Mouse (Mus musculus) cerebellum, adult 2 months (tissue): ENCODE data around the gene Ttll11. TPM values are rescaled to one million over a fixed set of nuclear protein-coding genes. Genes with fewer than 3 reads are reported as not detected.

Experiments
- DNase-seq, 2 experiments: peaks; one replicate each; pipeline ENCODE4 v3.0.0; 2021
- H3K27ac ChIP-seq: fragments of 200-500 bp; 2 replicates; pipeline ENCODE4 v1.5.1; 2012; ENCODE audit warnings: low read length, control low read depth, inconsistent platforms; ENCODE audit not compliant: insufficient read depth
- H3K27me3 ChIP-seq: fragments of 200-500 bp; 2 replicates; pipeline ENCODE4 v1.6.1; 2012; ENCODE audit warnings: inconsistent platforms, mild to moderate bottlenecking, low read length, moderate library complexity; ENCODE audit not compliant: control insufficient read depth, insufficient read depth
- H3K4me1 ChIP-seq: fragments of 200-500 bp; 2 replicates; pipeline ENCODE4 v1.6.1; 2011; ENCODE audit warnings: low read length; ENCODE audit not compliant: control insufficient read depth, insufficient read depth
- H3K4me3 ChIP-seq: fragments of 200-500 bp; replicated peaks from 2 replicates; pipeline ENCODE3; 2011; ENCODE audit warnings: mild to moderate bottlenecking, low read depth, low read length, control low read depth; ENCODE audit not compliant: insufficient read depth
- CTCF ChIP-seq: fragments of 200-500 bp; IDR thresholded peaks from 2 replicates; pipeline ENCODE4 v1.5.1; 2011; ENCODE audit warnings: low read depth, mild to moderate bottlenecking, control low read depth, low read length, moderate library complexity, borderline replicate concordance; ENCODE audit not compliant: insufficient read depth
- POLR2A ChIP-seq: fragments of 200-500 bp; IDR thresholded peaks from 2 replicates; pipeline ENCODE4 v1.6.1; 2011; ENCODE audit warnings: low read length, control low read depth, borderline replicate concordance; ENCODE audit not compliant: insufficient read depth
- WGBS: fragments of 180-500 bp; shearing (Covaris S2); methylation state at CpG from one replicate; pipeline ENCODE4 v1.1.7; 2018; 5-methylcytosine and 5-hydroxymethylcytosine counted together
- polyA plus RNA-seq: library from polyadenylated mRNA; depleted of rRNA; stranded (reverse); fragments of >200 nt; gene quantifications from 2 replicates; pipeline ENCODE4 v1.2.3, GENCODE M21; 2012

Gene Ttll11
- polyA plus RNA-seq, 1 experiment, result 21.4 TPM

GRCm38 (mm10) chr2:35933116-35933515 is 46.6 kb downstream of the Ttll11 start:
- Histone ChIP-seq H3K27me3 (no peaks in the 10 kb centered on the region), H3K4me1 (peaks cover 7% of the 10 kb centered on the region), H3K4me3 (no peak overlapping the region), H3K27ac (no peak overlapping the region)
- WGBS, result 90% methylated on average over 13 of the region's 13 CpGs
- no peak for DNase-seq
- TF ChIP-seq POLR2A (no peak), CTCF (no peak)

DNA sequence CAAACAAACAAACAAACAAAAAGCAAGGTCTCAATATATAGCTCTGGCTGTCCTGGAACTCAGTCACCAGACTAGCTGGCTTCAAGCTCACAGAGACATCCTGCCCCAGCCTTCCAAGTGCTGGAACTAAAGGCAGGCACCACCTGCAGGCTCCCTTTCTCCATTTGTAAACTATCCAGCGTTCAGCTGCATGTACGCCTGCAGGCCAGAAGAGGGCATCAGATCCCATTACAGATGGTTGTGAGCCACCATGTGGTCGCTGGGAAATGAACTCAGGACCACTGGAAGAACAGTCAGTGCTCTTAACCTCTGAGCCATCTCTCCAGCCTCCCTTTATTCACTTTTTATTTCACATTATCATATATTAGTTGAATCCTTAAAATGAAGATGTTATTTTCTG is 48.1 kb downstream of the Ttll11 start:
- WGBS, result 76% methylated on average over 3 of the region's 3 CpGs
- peak; percentile 33; the same call in 1 of the 2 replicates for TF ChIP-seq CTCF
- no peak for TF ChIP-seq POLR2A
- no peak for DNase-seq
- H3K27me3 ChIP-seq, result no peaks in the 10 kb centered on the region
- H3K4me3 ChIP-seq, result no peak overlapping the region
- H3K27ac ChIP-seq, result no peak overlapping the region
- H3K4me1 ChIP-seq, result peaks cover 12% of the 10 kb centered on the region

DNA sequence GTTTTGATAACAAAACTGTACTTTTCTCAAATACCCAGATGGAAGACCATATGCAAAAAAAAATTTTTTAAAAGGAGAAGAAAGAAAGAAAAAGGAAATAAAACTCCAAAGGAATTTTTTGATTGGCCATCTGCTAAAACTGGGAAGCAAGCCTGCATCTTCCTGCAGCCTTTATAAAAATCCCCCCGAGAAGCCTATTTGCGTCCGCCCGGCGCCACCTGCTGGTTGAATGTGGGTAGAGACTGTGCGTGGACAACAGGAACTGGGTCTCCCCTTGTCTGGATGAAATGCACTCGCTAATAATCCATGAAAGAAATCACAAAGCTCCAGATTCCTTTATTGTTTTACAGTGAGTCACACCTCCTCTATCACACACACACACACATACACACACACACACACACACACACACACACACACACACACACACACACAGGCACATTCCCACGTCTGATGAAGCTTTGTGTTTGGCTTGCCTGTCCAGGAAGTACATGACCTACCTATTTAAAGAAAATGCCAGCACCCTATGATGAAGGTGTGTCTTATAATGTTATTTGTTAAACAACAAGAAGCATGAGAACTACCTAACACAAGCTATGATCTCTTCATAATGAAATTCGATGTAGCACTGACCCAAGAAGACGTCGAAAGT is 49.1 kb downstream of the Ttll11 start:
- no peak overlapping the region for H3K27ac ChIP-seq

GRCm38 (mm10) chr2:35928133-35928532 is 51.6 kb downstream of the Ttll11 start:
- H3K27ac ChIP-seq, result peak overlapping the region; percentile 26; the same call in 1 of the 2 replicates
- no peaks in the 10 kb centered on the region for H3K27me3 ChIP-seq
- peaks cover 13% of the 10 kb centered on the region for H3K4me1 ChIP-seq
- H3K4me3 ChIP-seq, result no peak overlapping the region
- no peak for TF ChIP-seq POLR2A
- peak; percentile 49 to 71 for DNase-seq
- WGBS, result 15% methylated on average over 6 of the region's 6 CpGs

More for the DNA sequence above, 49.1 kb downstream of the Ttll11 start:
- 35% methylated on average over 11 of the region's 11 CpGs for WGBS
- peaks cover 12% of the 10 kb centered on the region for H3K4me1 ChIP-seq
- H3K27me3 ChIP-seq, result no peaks in the 10 kb centered on the region
- no peak overlapping the region for H3K4me3 ChIP-seq
- DNase-seq, result peak; percentile 73 to 82
- TF ChIP-seq CTCF (peak; percentile 87), POLR2A (no peak)

DNA sequence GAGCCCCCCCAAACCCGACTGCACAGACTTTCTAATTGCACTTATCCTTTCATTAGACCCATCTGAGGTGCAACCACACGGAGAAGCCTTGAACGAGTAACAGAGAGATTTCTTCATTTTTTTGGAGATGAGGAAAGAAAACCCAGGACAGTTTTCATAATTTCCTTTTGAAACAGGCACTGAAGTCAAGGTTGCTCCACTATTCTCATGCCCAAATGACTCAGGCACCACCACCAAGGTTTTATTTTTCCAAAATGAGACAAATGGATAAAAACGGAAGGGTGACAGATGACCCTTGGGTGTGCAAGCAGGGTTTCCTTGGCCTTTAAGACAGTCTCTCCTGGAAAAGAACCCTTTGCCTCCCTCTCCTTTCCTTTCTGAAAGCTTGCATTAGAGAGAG is 54.8 kb downstream of the Ttll11 start:
- Histone ChIP-seq H3K4me1 (peaks cover 15% of the 10 kb centered on the region), H3K27ac (no peak overlapping the region), H3K4me3 (no peak overlapping the region), H3K27me3 (no peaks in the 10 kb centered on the region)
- 91% methylated on average over 4 of the region's 4 CpGs for WGBS
- DNase-seq, result no peak
- TF ChIP-seq CTCF (no peak), POLR2A (no peak)

DNA sequence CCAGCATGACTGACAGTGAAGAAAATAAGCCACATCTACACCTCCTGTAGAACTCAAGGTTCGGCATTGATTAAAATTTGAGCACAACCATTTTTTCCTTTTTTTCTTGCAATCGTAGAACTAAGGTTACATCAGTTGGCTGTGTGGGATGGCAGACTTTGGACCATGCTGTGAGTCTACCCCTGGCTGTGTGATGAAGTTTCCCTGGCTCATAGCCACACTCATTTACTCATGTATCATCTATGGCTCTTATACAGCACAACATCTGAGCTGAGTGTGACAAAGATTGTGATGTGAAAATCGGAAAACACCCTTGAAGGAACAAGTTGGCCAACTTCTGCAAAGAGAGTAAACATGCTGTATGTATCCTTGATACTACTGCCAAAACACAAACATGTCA is 56.8 kb downstream of the Ttll11 start:
- H3K4me3 ChIP-seq, result no peak overlapping the region
- TF ChIP-seq CTCF (no peak), POLR2A (no peak)
- peaks cover 6% of the 10 kb centered on the region; the same call in 1 of the 2 replicates for H3K4me1 ChIP-seq
- no peaks in the 10 kb centered on the region for H3K27me3 ChIP-seq
- H3K27ac ChIP-seq, result no peak overlapping the region
- no peak for DNase-seq
- 45% methylated on average over 3 of the region's 3 CpGs for WGBS

GRCm38 (mm10) chr2:35912090-35912489 is 67.6 kb downstream of the Ttll11 start:
- Histone ChIP-seq H3K4me3 (no peak overlapping the region), H3K4me1 (peaks cover 12% of the 10 kb centered on the region), H3K27me3 (no peaks in the 10 kb centered on the region), H3K27ac (no peak overlapping the region)
- DNase-seq, result no peak
- TF ChIP-seq POLR2A, result no peak
- no peak for TF ChIP-seq CTCF
- 81% methylated on average over 4 of the region's 4 CpGs for WGBS

DNA sequence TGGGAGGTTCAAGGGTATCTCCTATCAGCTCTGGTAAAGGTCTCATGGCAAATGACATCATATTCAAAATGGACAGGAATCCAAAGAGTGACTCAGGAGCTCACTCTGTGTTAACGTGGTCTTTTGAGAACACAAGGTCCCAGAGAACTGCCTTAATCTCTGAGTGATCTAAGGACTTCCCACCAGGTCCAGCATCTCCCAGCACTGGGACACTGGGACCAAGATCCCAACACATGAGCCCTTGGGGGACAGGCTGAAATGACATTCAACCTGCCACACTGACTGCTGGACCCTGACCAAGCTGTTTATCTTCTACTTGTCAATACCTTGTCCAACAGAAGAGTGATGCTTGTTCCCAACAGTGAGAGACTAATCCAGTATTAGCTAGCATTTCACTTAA is 68.0 kb downstream of the Ttll11 start:
- no peak for TF ChIP-seq CTCF
- TF ChIP-seq POLR2A, result no peak
- peaks cover 12% of the 10 kb centered on the region for H3K4me1 ChIP-seq
- no peak overlapping the region for H3K27ac ChIP-seq
- DNase-seq, result no peak
- WGBS, result 84% methylated on average over 1 of the region's 1 CpGs
- no peaks in the 10 kb centered on the region for H3K27me3 ChIP-seq
- H3K4me3 ChIP-seq, result no peak overlapping the region

- H3K4me1 ChIP-seq, result peaks cover 15% of the 10 kb centered on the region
- H3K4me3 ChIP-seq, result no peak overlapping the region
- 24% methylated on average over 9 of the region's 9 CpGs for WGBS
- peak overlapping the region; percentile 45; the same call in 1 of the 2 replicates for H3K27ac ChIP-seq
- no peak for TF ChIP-seq POLR2A
- H3K27me3 ChIP-seq, result no peaks in the 10 kb centered on the region
- DNase-seq, result peak; percentile 46 to 67
Observed at GRCm38 (mm10) chr2:35910740-35911139, 69.0 kb downstream of the Ttll11 start.
